Mouse (Mus musculus) 416B (cell line): ENCODE results near the gene Nsfl1c.
"Not testable (repeated sequence)": the region's sequence is repeated elsewhere in the genome, so short reads cannot be mapped to it uniquely, and the experiment has no call there.

Experiments used
- DNase-seq: peaks from one replicate; pipeline ENCODE4 v3.0.0; 2011; ENCODE audit warnings: low read depth

The Nsfl1c gene

DNA sequence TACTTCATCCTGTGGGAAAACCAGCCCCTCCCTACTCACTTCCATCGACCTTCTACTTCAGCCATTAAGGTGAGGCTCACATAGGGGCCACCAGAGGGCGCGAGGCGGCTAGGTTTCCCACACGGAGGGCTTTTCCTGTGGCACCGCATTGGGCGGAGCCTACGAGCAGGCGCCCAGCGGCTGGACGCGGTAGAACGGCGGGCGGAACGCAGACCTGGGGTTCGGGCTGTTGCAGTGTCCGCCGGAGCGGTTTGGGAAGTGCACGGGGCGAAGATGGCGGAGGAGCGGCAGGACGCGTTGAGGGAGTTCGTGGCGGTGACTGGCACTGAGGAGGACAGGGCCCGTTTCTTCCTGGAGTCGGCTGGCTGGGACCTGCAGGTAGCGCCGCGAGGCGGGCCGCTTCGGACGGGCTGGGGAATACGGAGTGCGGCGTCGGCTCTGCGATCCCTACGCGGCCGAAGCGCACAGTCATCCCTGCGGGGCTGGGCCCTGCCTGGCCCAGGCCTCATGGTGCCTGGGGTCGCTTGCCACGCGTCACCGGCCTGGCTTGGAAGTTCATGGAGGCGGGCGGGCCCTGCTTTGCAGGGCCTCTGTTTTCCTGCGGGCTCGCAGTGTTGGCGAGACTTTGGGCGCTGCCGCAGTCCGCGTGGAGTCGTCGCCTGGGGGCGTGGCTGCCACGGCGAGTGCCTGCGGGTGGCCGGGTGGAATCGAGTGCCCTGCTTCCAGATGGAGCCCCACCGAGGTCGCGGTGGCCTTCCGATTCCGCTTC lies at the start of gene Nsfl1c:
Gene Nsfl1c (plus strand): TSS at position 148 of the 769 bp plus-strand sequence.
- peak; percentile 91 for DNase-seq

DNA sequence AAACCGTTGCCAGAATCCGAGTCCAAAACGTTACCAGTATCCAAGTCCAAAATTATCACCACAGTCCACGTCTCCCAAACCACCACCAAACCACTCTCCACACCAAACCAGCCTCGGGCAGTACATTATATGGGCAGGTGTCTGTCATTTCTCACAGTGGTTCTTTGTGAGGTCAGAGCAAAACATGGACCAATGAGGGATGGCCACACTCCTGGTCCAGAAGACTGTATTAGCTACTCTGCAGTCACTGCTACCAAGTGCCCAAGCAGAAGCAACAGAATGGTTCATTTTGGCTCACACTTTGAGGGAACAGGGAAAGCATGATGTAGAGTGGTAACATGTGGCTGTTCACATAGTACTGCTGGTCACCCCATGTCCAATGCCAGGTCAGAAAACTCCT lies 17.9 kb upstream of the Nsfl1c start, which contains the start of gene 4921509C19Rik:
Gene 4921509C19Rik (minus strand): TSS at position 101 of the 400 bp plus-strand sequence.
- not testable (repeated sequence) for DNase-seq

GRCm38 (mm10) chr2:151486496-151486895 lies 7.5 kb upstream of the Nsfl1c start:
- no peak for DNase-seq

DNA sequence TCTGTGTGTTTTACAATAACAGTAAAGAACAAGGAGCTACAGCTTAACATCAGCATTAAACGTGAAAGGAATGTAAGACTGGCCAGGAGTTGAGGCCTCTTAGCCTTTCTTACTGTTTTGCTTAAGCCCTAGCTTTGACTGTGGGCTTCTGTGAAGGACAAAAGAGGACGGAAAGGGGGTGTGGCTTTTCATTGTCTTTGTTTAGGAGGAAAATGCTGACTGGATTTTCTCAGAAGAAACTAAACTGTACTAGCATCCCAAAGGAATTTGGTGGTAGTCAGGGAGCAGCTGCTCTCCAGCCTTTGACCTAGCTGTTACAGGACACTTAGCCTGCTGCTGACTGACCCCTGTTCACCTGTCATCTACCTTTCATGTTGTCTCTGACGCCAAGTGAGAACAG lies 4.4 kb downstream of the Nsfl1c start:
- DNase-seq: no peak

DNA sequence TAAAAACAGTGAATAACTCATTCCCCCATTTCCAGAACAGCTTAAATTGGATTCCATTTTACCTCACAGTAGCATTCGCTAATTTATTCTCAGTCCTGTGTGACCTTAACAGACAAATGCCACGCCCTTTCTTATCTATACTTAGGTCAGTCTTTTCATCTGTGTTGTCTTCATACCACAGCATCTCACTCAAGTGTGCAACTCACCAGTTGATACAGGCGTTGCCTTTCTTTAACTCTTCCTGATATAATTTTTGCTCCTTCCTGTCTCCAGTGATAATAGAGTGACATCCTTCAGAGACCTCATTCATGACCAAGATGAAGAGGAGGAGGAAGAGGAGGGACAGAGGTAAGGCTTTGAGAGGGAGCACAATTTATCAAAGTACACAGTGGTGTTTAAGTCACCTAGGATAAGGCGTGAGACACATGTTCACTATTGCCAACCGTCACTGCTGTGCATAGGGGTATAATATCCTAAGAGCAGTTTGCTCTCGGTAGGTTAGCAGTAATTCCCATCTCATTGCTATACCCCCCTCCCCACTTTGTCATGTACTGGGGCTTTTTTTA lies 6.5 kb downstream of the Nsfl1c start:
- no peak for DNase-seq

DNA sequence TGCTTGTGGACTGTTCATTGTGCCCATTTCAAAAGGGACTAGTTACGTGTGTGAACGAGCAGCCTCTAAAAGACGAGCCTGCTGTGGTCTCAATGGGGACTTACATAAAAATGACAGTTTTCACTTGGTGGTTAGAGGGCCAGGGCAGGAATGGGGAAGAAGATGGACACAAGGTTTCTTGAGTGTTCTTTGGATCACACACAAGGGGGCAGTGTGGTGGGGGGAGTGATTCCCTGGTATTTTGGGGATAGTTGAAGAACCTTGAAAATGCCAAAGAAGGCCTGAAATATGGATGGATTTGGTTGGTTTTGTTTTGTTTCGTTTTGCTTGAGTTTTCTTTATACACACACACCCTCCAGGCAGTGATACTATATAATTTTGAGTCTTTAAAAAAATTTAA lies 10.2 kb downstream of the Nsfl1c start:
- peak; percentile 23 for DNase-seq

DNA sequence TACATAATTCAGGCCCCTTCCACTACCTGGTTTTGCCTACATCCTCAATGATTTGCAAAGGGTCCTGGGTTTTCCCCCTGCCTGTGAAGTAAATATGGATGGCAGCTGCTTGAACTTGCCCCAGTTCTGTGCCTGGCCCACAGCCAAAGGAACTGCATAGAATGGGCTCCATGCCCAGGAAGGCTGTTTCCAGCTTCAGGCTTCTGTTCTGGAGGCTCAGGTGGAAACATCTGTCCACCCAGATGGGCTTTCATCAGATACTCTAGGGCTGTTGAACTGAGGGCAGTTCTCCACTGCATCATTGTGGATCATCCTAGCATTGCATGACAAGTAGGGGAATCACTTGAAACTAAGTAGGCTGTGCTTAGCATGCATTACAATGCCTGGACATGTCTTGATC lies 18.2 kb downstream of the Nsfl1c start:
- DNase-seq: peak; percentile 25

DNA sequence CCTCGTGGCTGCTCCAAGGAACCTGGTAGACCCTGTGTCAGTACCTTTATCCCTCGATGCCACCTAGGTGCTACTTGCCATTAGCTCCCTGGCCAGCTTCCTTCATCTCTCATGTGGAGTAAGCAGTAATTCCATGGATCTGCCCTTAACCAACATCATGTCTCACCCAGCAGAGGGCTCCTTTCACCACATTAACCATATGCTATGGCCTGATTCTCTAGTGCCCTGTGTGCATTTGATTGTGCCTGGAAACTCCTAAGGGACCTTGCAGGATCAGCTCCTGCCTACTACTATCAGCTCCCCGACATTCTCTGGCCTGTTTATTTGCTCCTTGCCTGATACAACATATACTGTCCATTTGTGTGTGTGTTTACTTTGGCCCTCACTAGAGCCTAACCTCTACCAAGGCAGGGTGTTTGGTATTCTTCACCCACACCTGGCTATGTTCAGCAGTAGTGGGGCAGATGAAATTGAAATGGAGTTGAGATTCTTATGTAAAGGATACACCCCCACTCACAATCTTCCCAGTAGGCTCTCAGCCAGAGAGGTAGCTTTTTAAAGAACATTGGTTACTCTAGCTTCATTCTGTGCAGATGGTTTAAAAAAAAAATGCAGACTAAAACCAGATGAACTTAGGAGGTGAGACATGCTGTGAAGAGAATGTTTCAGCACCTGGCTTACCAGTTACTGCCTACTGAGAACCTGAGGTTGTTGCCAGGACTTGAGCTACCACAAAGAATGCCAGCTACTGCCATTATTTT lies 19.7 kb downstream of the Nsfl1c start:
- DNase-seq: peak; percentile 31

DNA sequence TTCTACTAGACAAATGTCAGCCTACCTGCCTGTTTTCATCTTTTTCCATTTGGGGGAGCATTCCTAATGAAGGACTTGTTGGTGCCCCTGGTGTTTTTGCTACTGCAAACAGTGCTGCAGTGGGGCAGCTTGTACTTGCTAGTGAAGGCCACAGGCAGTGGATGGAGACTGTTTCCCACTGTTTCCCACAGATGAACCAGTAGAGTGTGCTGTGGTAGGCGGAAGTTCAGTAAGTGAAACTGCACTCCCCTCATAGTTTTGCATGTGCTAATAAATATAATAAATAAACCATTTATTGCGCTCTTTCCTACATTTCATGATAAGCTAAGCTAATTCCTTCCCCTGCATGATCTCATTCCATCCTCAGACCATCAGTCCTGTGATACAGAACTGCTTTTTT lies 25.0 kb downstream of the Nsfl1c start:
- no peak for DNase-seq

DNA sequence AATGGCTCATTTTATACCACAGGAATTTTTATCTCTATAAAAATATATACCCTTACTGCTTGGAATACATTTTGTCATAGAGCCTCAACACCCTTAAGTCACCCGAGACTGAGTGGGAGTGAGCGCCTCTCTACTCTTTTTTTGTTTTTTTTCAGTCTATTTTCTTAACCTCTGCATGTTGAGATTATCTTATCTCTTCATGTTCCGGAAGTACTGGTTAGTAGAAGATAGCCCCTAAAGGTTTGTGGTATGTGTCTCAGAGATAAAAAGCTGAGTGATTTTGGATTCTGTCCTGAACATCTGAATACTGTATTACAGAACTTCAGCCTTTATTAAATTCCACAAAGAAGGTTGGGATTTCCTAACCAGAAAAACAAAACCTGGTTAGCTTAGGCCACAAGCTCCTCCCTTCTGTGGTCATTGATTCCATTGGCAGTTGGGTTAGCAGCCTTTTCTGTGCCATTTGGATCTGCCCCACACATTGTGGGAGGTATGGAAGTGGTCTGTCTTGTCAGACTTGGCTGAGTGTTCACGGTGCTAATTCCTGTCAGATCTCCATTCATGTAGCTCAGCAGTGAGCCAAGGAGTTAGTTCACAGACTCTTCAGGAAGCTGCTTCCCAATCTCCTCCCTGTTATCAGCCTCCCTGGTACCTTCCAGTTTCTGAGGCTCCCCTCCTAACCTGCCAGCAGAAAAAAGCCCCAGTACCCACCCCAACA lies 30.5 kb downstream of the Nsfl1c start:
- DNase-seq: peak; percentile 89

GRCm38 (mm10) chr2:151525520-151525919 lies 31.5 kb downstream of the Nsfl1c start:
- no peak for DNase-seq

DNA sequence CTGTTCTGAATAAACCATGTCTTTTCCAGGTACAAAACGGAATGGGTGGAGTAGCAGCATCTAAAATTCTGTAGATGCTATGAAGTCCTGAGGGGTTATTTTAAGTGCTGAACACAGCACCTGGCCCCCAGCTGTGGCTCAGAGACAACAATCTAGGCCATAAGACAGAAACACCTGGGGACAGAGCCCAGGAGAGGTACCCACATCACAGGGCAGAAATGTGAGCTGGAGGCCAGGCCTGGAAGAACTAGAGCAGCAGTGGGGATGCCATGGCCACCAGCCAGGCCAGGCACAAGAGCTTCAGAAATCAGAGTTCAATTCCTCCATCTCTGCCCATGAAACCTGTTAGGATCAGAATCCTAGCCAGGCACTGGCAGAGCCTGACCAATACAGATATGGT lies 34.1 kb downstream of the Nsfl1c start:
- DNase-seq: no peak

DNA sequence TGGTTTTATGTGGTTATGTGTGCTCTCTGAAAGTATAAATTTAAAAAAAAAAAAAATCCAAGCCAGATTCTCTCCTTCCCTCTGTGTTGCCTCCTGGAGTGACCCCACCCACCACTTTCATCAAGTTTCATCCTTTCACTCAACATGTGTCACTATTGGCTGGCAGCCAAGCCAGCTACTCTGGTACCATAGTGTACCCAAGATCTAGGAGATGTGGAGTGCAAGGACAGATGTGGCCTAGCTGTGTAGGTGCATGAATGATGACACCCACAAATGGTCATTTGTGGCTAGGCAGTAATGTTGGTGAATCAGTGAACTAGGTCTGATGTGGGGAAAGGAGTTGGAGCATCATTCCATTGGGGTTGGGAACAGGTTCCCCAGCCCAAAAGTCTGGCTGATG lies 35.2 kb downstream of the Nsfl1c start:
- peak; percentile 76 for DNase-seq

DNA sequence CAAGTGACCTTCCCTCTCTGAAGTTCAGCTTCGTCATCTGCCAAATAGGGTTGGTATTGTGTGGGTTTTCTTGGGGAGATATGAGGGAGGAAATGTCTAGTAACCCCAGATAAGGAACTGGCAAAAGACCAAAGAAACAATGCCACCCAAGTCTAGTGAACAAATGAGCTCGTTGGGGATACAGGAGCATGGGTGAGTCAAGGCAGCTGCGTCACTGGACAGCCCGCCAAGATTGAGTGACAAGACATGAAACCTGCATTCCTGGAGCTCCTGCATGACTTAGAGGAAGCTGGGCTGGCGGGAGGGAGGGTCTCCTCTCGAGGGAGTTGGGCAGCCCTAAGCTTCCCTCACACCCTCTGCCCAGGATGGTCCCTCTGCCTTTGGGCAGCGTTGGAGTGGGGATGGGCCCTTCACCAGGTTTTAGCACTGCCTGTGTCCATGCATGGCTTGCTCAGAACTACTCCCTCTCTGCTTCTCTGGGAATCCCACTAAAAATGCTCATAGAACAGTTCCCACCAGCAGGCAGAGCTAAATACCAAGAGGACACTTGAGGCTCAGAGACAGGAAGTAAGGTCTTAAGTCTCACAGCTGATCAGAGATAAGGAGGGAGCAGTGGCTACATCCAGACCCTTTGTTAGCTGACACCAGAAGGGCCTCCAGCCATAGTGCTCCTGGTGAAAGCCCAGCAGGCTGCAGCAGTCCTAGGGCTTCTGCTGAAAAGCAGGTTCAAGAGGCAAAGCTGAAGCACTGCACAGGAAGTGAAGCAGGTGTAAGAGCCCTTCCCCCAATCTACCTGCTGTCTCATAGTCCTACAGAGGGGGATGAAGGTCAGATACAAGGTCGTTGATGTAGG lies 36.6 kb downstream of the Nsfl1c start:
- DNase-seq: peak; percentile 99

DNA sequence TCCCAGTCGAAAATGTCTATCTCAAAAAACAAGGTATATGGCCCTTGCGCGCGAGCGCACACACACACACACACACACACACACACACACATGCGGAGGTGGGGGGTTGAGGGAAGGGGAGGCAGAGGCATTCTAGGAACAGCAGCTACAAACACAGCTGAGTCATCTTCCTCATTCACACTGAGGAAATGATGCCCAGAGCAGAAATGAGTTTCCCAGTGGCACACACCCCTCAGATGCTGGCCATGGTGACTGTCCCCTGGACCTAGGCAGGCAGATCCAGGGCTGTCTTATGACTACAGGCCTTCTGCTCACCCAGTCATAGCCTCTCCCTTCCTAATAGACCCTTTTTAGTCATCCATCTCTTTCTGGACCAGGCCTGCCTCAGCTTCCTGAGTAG lies 39.6 kb downstream of the Nsfl1c start:
- peak; percentile 81 for DNase-seq

DNA sequence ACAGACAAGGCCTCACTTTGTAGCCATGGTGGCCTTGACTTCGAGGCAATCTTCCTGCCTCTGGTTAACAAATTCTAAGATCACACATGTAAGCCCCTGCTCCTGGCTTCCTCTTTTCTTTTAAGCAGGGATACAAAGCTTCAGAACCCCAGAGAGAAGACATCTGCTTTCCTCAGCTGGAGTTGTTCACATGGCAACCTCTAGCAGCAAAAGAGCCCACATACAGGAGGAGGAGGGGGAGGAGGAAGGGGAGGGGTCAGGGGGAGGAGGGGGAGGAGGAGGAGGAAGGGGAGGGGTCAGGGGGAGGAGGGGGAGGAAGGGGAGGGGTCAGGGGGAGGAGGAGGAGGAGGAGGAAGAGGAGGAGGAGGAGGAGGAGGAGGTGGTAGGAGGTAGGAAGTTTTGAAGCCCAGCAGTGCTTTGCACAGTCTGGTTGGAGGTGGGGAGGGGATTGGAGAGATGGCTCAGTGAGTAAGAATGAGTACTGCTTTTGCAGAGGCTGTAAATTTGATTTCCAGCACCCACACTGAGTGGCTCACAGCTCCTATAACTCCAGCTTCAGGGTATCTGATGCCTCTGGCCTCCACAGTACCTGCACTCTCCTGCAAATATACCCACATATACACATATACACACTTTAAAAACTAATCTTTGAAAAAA lies 42.1 kb downstream of the Nsfl1c start:
- peak; percentile 89 for DNase-seq

DNA sequence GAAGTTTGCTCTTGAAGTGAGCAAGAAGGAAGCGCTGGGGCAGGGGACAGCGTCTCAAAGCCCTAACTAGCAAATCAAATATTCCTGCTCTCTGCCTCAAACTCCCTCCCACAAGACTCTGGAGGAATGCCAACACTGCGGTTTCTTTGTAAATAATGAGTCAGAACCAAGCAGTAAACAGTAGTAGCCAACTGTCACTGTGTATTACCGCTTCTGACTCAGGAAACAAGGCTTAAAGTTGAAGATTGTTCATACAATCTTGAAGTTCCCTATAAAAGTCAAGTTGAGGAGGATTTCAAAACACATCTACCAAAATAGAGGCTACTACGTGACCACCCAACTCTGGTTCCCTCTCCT lies 42.6 kb downstream of the Nsfl1c start:
- DNase-seq: peak; percentile 97

GRCm38 (mm10) chr2:151538646-151539045 lies 44.7 kb downstream of the Nsfl1c start:
- no peak for DNase-seq

- peak; percentile 91 for DNase-seq
Measured at GRCm38 (mm10) chr2:151542323-151543062, 48.5 kb downstream of the Nsfl1c start, which contains the start of gene Fkbp1a. TSS of gene Fkbp1a (plus strand) at chr2:151542483.
